Mouse (Mus musculus): ENCODE data around the gene Wnt5a. TPM values are rescaled to one million over a fixed set of nuclear protein-coding genes. Genes with fewer than 3 reads are reported as not detected.

Wnt5a gene
- total and polyA plus RNA-seq, 2 experiments from 2014 or later = 11.4 to 14.3 TPM

DNA sequence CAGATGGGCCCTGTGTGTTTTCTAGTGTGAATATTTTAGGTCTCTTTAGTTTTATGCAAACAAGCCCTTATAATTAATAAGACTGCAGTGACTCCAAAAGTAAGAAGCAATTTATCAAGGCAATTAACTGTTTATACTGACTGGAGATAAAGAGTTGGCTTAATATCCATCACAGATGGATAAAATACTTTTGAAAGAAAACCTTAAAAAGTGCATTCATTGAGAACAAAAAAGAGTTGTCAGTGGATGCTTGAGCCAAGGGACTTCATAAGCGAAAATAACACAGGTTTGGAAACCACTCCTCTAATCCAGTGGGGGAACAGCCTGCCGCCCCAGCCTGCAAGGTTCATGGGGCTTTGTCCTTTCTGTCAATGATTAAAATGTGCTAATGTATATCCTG lies 9.6 kb downstream of the Wnt5a start:
- no peak for TF ChIP-seq CTCF (IDR thresholded peaks at IDR 0.05; ENCODE audit: low read depth)
- Histone ChIP-seq H3K4me1 (ENCODE audit: insufficient read depth) (peaks cover 8% of the 10 kb centered on the region; the same call in 1 of the 2 replicates), H3K9me3 (ENCODE audit: low read length) (no peaks in the 10 kb centered on the region), H3K4me3 (ENCODE audit: low read depth, low read length) (no peak overlapping the region), H3K27ac (ENCODE audit: low read depth, low read length) (no peak overlapping the region), H3K36me3 (ENCODE audit: insufficient read depth) (no peaks in the 10 kb centered on the region), H3K27me3 (ENCODE audit: insufficient read depth, low read length) (peaks cover 20% of the 10 kb centered on the region), H3K4me2 (ENCODE audit: low read depth) (no peak overlapping the region), H3K9ac (no peak overlapping the region)
- WGBS = 21% methylated on average over 2 of the region's 2 CpGs
- DNase-seq (no peak), ATAC-seq (no peak)

DNA sequence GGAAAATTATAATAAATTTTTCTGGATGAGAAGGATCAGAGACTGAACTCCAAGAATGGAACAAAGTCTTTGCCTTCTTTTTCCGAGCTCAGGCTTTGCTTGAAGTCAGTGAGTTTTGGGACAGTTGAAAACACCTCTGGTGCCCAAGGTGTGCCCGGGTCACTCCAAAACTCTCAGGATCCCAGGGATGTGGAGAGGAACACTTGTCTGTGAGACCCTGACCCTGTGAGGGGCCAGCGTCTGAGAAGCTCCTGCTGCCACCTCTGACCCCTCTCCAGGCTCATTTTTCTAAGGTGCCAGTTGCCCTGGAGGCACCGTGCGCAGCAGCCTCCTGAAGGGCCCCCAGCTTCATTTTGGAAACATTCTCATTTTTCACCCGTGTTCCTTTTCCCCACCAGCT lies 10.8 kb downstream of the Wnt5a start:
- no peak for DNase-seq
- TF ChIP-seq CTCF (IDR thresholded peaks at IDR 0.05; ENCODE audit: low read depth) = no peak
- 55% methylated on average over 6 of the region's 6 CpGs for WGBS
- Histone ChIP-seq H3K36me3 (ENCODE audit: insufficient read depth) (no peaks in the 10 kb centered on the region), H3K27me3 (ENCODE audit: insufficient read depth, low read length) (peaks cover 10% of the 10 kb centered on the region), H3K27ac (ENCODE audit: low read depth, low read length) (no peak overlapping the region), H3K4me2 (ENCODE audit: low read depth) (no peak overlapping the region), H3K4me1 (ENCODE audit: insufficient read depth) (peaks cover 8% of the 10 kb centered on the region; the same call in 1 of the 2 replicates), H3K9ac (no peak overlapping the region), H3K9me3 (ENCODE audit: low read length) (no peaks in the 10 kb centered on the region), H3K4me3 (ENCODE audit: low read depth, low read length) (no peak overlapping the region)
- ATAC-seq = no peak

DNA sequence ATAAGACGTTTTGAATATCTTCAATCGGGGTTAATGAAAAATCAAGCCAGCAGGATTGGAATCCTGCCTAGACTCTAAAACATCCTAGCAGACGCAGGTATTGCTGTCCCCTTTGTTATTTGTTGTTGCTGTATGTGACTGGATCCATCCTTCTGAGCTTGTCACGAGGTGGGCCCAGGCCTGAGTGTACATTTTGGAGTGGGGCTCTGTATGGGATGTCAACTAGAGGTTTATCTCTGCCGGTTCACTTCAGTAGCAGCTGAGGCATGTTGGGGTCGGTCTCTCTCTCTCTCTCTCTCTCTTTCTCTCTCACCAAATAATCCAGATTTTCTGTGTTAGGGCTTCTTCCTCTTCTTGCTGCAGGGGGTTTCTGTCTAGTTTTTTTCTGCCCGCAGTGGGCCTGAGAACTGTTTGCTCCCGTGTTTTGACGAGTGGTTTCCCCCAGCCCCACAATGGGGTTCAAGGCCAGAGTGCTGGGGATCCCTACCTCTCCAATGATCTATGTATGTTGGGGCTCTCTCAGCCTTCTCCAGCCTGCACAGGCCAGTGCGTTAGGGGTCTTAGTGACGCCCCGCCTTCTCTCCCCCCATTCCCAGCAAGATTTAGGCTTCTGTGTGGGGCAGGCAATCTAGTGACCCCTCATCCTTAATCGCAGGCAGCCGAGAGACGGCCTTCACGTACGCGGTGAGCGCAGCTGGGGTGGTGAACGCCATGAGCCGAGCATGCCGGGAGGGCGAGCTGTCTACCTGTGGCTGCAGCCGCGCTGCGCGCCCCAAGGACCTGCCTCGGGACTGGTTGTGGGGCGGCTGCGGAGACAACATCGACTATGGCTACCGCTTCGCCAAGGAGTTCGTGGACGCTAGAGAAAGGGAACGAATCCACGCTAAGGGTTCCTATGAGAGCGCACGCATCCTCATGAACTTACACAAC lies 13.3 kb downstream of the Wnt5a start:
- TF ChIP-seq CTCF (IDR thresholded peaks at IDR 0.05; ENCODE audit: low read depth) = no peak
- Histone ChIP-seq H3K27me3 (ENCODE audit: insufficient read depth, low read length) (no peaks in the 10 kb centered on the region), H3K9ac (no peak overlapping the region), H3K27ac (ENCODE audit: low read depth, low read length) (no peak overlapping the region), H3K36me3 (ENCODE audit: insufficient read depth) (no peaks in the 10 kb centered on the region), H3K4me3 (ENCODE audit: low read depth, low read length) (no peak overlapping the region), H3K9me3 (ENCODE audit: low read length) (no peaks in the 10 kb centered on the region), H3K4me2 (ENCODE audit: low read depth) (no peak overlapping the region), H3K4me1 (ENCODE audit: insufficient read depth) (no peaks in the 10 kb centered on the region; the same call in 1 of the 2 replicates)
- no peak for DNase-seq
- ATAC-seq = no peak
- WGBS = 58% methylated on average over 39 of the region's 39 CpGs

DNA sequence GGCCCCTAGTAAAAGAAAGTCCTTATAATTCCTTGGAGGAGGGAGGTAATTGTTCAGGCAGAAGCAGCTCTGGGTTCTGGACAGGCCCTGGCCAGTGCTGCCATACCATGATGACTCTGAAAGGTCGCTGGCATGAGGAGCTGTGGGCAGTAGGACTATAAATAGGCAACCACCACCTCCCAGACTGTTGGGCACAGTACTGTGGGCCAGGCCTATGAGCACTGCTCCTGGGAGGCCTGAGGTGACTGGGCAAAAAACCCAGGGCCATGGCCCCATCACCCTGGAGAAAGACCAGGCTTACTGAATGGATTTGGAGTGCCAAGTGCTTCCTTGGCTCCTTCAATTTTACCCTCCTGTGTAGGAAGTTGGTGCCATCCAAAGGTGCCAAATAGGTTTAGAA lies 16.6 kb downstream of the Wnt5a start:
- Histone ChIP-seq H3K27me3 (ENCODE audit: insufficient read depth, low read length) (no peaks in the 10 kb centered on the region), H3K4me1 (ENCODE audit: insufficient read depth) (no peaks in the 10 kb centered on the region; the same call in 1 of the 2 replicates), H3K4me3 (ENCODE audit: low read depth, low read length) (no peak overlapping the region), H3K9ac (no peak overlapping the region), H3K36me3 (ENCODE audit: insufficient read depth) (no peaks in the 10 kb centered on the region), H3K9me3 (ENCODE audit: low read length) (no peaks in the 10 kb centered on the region), H3K4me2 (ENCODE audit: low read depth) (no peak overlapping the region), H3K27ac (ENCODE audit: low read depth, low read length) (no peak overlapping the region)
- 88% methylated on average over 1 of the region's 1 CpGs for WGBS
- ATAC-seq = no peak
- TF ChIP-seq CTCF (IDR thresholded peaks at IDR 0.05; ENCODE audit: low read depth) = no peak
- DNase-seq = no peak

DNA sequence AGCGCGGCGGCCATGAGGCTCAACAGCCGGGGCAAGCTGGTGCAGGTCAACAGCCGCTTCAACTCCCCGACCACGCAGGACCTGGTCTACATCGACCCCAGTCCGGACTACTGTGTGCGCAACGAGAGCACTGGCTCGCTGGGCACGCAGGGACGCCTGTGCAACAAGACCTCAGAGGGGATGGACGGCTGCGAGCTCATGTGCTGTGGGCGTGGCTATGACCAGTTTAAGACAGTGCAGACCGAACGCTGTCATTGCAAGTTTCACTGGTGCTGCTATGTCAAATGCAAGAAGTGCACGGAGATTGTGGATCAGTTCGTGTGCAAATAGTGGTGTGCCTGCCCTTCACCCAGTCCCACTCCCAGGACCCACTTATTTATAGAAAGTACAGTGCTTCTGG lies 18.1 kb downstream of the Wnt5a start:
- Histone ChIP-seq H3K4me3 (ENCODE audit: low read depth, low read length) (no peak overlapping the region), H3K27ac (ENCODE audit: low read depth, low read length) (no peak overlapping the region), H3K9me3 (ENCODE audit: low read length) (no peaks in the 10 kb centered on the region), H3K4me2 (ENCODE audit: low read depth) (no peak overlapping the region), H3K9ac (no peak overlapping the region), H3K4me1 (ENCODE audit: insufficient read depth) (no peaks in the 10 kb centered on the region), H3K36me3 (ENCODE audit: insufficient read depth) (no peaks in the 10 kb centered on the region), H3K27me3 (ENCODE audit: insufficient read depth, low read length) (no peaks in the 10 kb centered on the region)
- no peak for TF ChIP-seq CTCF (IDR thresholded peaks at IDR 0.05; ENCODE audit: low read depth)
- 83% methylated on average over 21 of the region's 21 CpGs for WGBS
- ATAC-seq (no peak), DNase-seq (no peak)

DNA sequence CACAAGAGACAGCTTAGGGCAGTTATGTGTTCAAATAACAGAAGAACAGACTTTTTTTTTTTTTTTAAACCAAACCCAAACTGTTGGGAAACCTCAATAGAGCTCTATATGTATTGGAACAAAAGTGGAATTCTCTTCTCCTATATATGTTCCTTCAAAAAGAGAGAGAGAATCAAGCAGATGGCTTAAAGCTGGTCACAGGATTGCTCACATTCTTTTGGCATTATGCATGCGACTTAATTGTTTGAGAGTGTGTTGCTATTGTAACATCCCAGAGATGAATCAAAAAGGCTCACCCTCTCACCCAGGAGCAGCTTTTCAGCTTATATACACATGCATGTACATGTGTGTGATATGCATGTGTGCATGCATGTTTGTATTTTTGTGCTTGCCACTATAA lies 21.0 kb downstream of the Wnt5a start:
- no peak for TF ChIP-seq CTCF (IDR thresholded peaks at IDR 0.05; ENCODE audit: low read depth)
- H3K27ac ChIP-seq (ENCODE audit: low read depth, low read length) = no peak overlapping the region
- H3K4me1 ChIP-seq (ENCODE audit: insufficient read depth) = no peaks in the 10 kb centered on the region
- H3K9me3 ChIP-seq (ENCODE audit: low read length) = no peaks in the 10 kb centered on the region
- WGBS = 48% methylated on average over 1 of the region's 1 CpGs
- no peak for DNase-seq
- H3K9ac ChIP-seq = no peak overlapping the region
- no peaks in the 10 kb centered on the region for H3K27me3 ChIP-seq (ENCODE audit: insufficient read depth, low read length)
- no peak overlapping the region for H3K4me2 ChIP-seq (ENCODE audit: low read depth)
- no peaks in the 10 kb centered on the region for H3K36me3 ChIP-seq (ENCODE audit: insufficient read depth)
- no peak for ATAC-seq
- no peak overlapping the region for H3K4me3 ChIP-seq (ENCODE audit: low read depth, low read length)

DNA sequence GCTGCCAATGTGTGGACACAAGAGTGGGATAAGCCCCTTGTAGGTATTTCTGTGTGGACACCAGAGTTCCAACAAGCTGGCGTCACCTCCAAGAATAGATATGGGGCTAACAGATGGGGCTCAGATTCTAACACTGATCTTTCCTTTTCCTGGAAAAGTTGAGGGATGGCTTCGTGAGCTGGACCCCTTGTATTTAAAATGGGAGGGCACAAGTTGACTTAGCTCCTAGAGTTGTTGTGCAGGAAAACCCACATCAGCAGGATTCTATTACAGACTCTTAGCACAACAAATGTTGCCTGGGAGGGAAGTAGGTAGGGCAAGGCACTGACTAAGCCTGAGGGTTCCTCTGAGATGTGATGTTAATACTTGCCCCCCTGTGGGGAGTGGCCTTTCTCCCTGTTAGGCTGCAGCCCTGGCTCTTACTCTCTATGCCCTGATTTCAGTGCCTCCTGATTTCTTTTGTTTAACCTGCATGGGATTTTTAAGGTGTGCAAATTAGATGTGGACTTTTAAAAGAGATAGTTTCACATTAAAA lies 23.7 kb downstream of the Wnt5a start:
- Histone ChIP-seq H3K9ac (no peak overlapping the region), H3K36me3 (ENCODE audit: insufficient read depth) (no peaks in the 10 kb centered on the region), H3K4me2 (ENCODE audit: low read depth) (no peak overlapping the region), H3K4me3 (ENCODE audit: low read depth, low read length) (no peak overlapping the region), H3K27ac (ENCODE audit: low read depth, low read length) (no peak overlapping the region), H3K4me1 (ENCODE audit: insufficient read depth) (no peaks in the 10 kb centered on the region), H3K9me3 (ENCODE audit: low read length) (no peaks in the 10 kb centered on the region), H3K27me3 (ENCODE audit: insufficient read depth, low read length) (no peaks in the 10 kb centered on the region)
- DNase-seq (no peak), ATAC-seq (no peak)
- no peak for TF ChIP-seq CTCF (IDR thresholded peaks at IDR 0.05; ENCODE audit: low read depth)
- WGBS = 85% methylated on average over 2 of the region's 2 CpGs
